Mouse (Mus musculus): ENCODE data around the gene Mical2. TPM values are rescaled to one million over a fixed set of nuclear protein-coding genes. Genes with fewer than 3 reads are reported as not detected.

Mical2 gene
- polyA plus RNA-seq, 1 experiment from 2014 or later, result 4.4 TPM

DNA sequence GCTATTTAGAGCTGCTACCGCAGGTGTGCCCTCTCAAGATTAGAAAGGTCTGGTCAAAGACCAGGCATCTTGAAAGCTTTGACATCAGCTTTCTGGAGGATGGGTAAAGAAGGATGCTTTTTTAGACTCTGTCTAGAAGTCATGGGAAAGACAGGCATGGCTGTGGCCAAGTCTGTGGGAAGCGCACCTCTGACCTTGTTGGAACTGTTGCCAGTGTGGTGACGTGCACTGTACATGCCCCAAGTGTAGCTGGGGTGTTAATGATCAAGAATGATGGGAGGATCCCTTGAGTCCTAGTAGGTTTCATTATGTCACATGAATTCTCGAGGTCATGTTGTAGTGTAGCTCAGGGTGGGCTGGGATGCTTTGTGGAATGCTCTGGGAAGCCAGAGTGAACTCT is 127.4 kb downstream of the Mical2 start:
- Histone ChIP-seq H3K36me3 (no peaks in the 10 kb centered on the region), H3K4me2 (no peak overlapping the region), H3K9ac (no peak overlapping the region), H3K4me1 (peaks cover 42% of the 10 kb centered on the region), H3K27ac (no peak overlapping the region), H3K27me3 (no peaks in the 10 kb centered on the region), H3K9me3 (no peaks in the 10 kb centered on the region), H3K4me3 (no peak overlapping the region)
- WGBS, result 55% methylated on average over 4 of the region's 4 CpGs
- no peak for ATAC-seq (ENCODE audit: insufficient number of reproducible peaks, low FRiP score, low TSS enrichment, low read depth)

DNA sequence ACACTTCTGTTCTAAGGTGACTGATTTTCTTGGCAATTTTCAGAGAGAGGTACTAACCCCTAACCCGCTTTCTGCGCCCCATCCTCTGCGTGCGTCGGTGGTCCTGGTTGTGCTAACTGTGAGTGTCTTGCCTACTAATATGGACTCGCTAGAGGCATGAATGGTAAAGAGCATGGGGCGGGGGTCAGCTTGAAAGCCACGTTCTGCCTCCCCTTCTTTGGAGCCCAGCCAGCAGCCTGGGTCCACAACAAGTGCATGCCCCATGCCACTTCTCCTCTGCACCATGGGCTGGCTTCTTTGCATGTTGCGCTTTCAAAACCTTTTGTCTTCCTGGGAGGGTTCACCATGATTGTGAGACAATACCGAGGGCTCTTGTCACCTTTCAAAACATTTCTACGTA is 128.3 kb downstream of the Mical2 start:
- no peak for ATAC-seq (ENCODE audit: insufficient number of reproducible peaks, low FRiP score, low TSS enrichment, low read depth)
- 78% methylated on average over 11 of the region's 11 CpGs for WGBS
- Histone ChIP-seq H3K36me3 (no peaks in the 10 kb centered on the region), H3K4me2 (no peak overlapping the region), H3K4me1 (peaks cover 42% of the 10 kb centered on the region), H3K4me3 (no peak overlapping the region), H3K9me3 (no peaks in the 10 kb centered on the region), H3K9ac (no peak overlapping the region), H3K27ac (no peak overlapping the region), H3K27me3 (no peaks in the 10 kb centered on the region)

- H3K4me3 ChIP-seq, result no peak overlapping the region
- 21% methylated on average over 7 of the region's 7 CpGs for WGBS
- no peak overlapping the region for H3K4me2 ChIP-seq
- H3K4me1 ChIP-seq, result peaks cover 42% of the 10 kb centered on the region
- no peaks in the 10 kb centered on the region for H3K9me3 ChIP-seq
- no peaks in the 10 kb centered on the region for H3K36me3 ChIP-seq
- no peak overlapping the region for H3K27ac ChIP-seq
- no peak overlapping the region for H3K9ac ChIP-seq
- ATAC-seq (ENCODE audit: insufficient number of reproducible peaks, low FRiP score, low TSS enrichment, low read depth), result no peak; the same call in 1 of the 2 replicates
- no peaks in the 10 kb centered on the region for H3K27me3 ChIP-seq
Observed at GRCm38 (mm10) chr7:112354503-112354951, 128.9 kb downstream of the Mical2 start.

- peaks cover 10% of the 10 kb centered on the region for H3K4me1 ChIP-seq
- H3K36me3 ChIP-seq, result no peaks in the 10 kb centered on the region
- no peaks in the 10 kb centered on the region for H3K9me3 ChIP-seq
- H3K27me3 ChIP-seq, result no peaks in the 10 kb centered on the region
- no peak overlapping the region for H3K4me2 ChIP-seq
- ATAC-seq (ENCODE audit: insufficient number of reproducible peaks, low FRiP score, low TSS enrichment, low read depth), result no peak
- 82% methylated on average over 3 of the region's 3 CpGs for WGBS
- H3K4me3 ChIP-seq, result no peak overlapping the region
- no peak overlapping the region for H3K9ac ChIP-seq
- H3K27ac ChIP-seq, result no peak overlapping the region
Observed at GRCm38 (mm10) chr7:112359594-112359993, 133.9 kb downstream of the Mical2 start.

- H3K27me3 ChIP-seq, result 0 out of 2 replicates have a peak, but pooled peaks cover 7% of the 10 kb centered on the region
- H3K4me3 ChIP-seq, result no peak overlapping the region
- ATAC-seq (ENCODE audit: insufficient number of reproducible peaks, low FRiP score, low TSS enrichment, low read depth), result no peak
- no peaks in the 10 kb centered on the region for H3K4me1 ChIP-seq
- H3K4me2 ChIP-seq, result no peak overlapping the region
- no peaks in the 10 kb centered on the region for H3K36me3 ChIP-seq
- no peak overlapping the region for H3K9ac ChIP-seq
- no peaks in the 10 kb centered on the region for H3K9me3 ChIP-seq
- H3K27ac ChIP-seq, result no peak overlapping the region
- WGBS, result 46% methylated on average over 7 of the region's 7 CpGs
Observed at GRCm38 (mm10) chr7:112362574-112363200, 137.0 kb downstream of the Mical2 start.

DNA sequence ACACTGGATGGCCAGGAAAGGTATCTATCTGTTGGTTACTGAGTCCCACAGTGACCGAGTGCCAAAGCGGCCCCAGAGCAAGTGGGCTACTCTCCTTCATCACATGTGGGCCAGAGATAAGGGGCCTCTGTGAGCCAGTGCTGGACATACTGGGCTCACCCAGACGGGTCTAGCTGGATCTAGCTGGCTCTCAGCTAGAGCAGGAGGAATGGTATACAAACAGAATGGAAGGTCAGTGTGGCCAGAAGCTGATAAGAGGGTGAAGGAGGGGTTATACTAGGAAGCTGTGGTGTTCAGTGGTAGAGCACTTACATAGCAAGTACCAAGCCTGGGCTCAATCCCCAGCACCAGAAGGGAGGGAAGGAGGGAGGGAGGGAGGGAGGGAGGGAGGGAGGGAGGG is 140.2 kb downstream of the Mical2 start:
- Histone ChIP-seq H3K27me3 (0 out of 2 replicates have a peak, but pooled peaks cover 7% of the 10 kb centered on the region), H3K9me3 (no peaks in the 10 kb centered on the region), H3K9ac (no peak overlapping the region), H3K4me1 (peaks cover 8% of the 10 kb centered on the region), H3K27ac (no peak overlapping the region), H3K36me3 (no peaks in the 10 kb centered on the region), H3K4me3 (no peak overlapping the region), H3K4me2 (no peak overlapping the region)
- no peak for ATAC-seq (ENCODE audit: insufficient number of reproducible peaks, low FRiP score, low TSS enrichment, low read depth)
- 80% methylated on average over 3 of the region's 3 CpGs for WGBS

GRCm38 (mm10) chr7:112369046-112369445 is 143.4 kb downstream of the Mical2 start:
- H3K9ac ChIP-seq, result no peak overlapping the region
- peaks cover 8% of the 10 kb centered on the region for H3K4me1 ChIP-seq
- 30% methylated on average over 2 of the region's 2 CpGs for WGBS
- no peak overlapping the region for H3K4me2 ChIP-seq
- H3K27me3 ChIP-seq, result 0 out of 2 replicates have a peak, but pooled peaks cover 7% of the 10 kb centered on the region
- H3K9me3 ChIP-seq, result no peaks in the 10 kb centered on the region
- ATAC-seq (ENCODE audit: insufficient number of reproducible peaks, low FRiP score, low TSS enrichment, low read depth), result peak; percentile 36; the same call in 1 of the 2 replicates
- H3K36me3 ChIP-seq, result no peaks in the 10 kb centered on the region
- 0 out of 2 replicates have a peak overlapping the region, but pooled peaks have one; percentile 11 for H3K27ac ChIP-seq
- no peak overlapping the region for H3K4me3 ChIP-seq

DNA sequence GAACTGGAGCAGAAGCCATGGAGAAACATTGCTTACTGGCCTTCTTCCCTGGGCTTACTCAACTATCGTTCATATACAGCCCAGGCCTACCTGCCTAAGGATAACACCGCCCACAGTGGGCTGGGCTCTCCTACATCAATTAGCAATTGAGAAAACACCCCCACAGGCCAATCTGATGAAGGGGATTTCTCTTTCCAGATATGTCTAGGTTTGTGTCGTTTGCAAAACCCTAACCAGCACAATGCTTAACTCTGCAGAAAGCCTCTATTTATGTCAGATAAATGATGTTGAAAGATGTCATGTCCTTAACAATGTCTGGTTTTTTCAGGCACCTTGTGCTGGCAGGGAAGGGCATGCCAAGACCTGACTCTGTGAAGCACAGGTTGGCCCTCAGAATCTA is 144.3 kb downstream of the Mical2 start:
- Histone ChIP-seq H3K4me1 (peaks cover 9% of the 10 kb centered on the region), H3K4me2 (no peak overlapping the region), H3K36me3 (no peaks in the 10 kb centered on the region), H3K9me3 (no peaks in the 10 kb centered on the region), H3K27ac (no peak overlapping the region), H3K4me3 (no peak overlapping the region), H3K27me3 (0 out of 2 replicates have a peak, but pooled peaks cover 7% of the 10 kb centered on the region), H3K9ac (no peak overlapping the region)
- no peak for ATAC-seq (ENCODE audit: insufficient number of reproducible peaks, low FRiP score, low TSS enrichment, low read depth)
- 75% methylated on average over 3 of the region's 3 CpGs for WGBS

DNA sequence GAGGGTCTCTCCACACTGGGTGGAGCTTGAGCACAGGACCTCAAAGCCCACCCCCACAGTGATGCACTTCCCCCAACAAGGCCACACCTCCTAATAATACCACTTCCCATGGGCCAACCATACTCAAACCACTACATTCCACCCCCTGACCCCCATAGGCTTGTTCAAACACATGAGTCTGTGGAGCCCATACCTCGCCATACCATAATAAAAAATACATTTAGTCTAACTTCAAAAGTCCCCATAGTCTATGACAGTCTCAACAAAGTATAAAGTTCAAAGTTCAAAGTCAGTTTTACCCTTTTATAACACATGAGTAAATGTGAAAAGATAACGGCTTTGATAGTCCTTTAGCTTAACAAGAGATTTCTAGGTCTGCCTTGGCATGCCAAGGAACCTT is 145.7 kb downstream of the Mical2 start:
- no peak overlapping the region for H3K4me3 ChIP-seq
- H3K36me3 ChIP-seq, result no peaks in the 10 kb centered on the region
- no peak overlapping the region for H3K9ac ChIP-seq
- no peak for ATAC-seq (ENCODE audit: insufficient number of reproducible peaks, low FRiP score, low TSS enrichment, low read depth)
- H3K9me3 ChIP-seq, result no peaks in the 10 kb centered on the region
- WGBS, result 72% methylated on average over 2 of the region's 2 CpGs
- no peak overlapping the region for H3K27ac ChIP-seq
- 0 out of 2 replicates have a peak, but pooled peaks cover 6% of the 10 kb centered on the region for H3K27me3 ChIP-seq
- H3K4me2 ChIP-seq, result no peak overlapping the region
- peaks cover 20% of the 10 kb centered on the region for H3K4me1 ChIP-seq

DNA sequence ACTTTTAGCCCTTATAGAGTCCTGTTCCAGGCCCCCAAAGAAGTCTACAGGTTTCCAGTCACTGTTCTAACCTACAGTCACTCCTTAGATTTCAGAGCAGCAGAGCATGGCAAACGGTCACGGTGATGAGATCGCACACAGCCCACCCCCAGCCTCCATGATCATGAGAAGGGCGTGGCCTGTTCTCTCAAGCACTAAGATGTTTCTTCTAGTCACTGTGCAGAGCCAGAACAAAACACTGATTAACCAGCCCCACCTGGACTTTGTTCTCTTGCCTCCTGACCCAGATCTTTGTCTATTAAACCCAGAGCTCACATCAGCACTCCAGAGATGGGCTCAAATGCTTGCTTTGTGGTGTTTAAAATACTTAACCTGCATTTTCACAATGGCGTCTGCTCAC is 148.4 kb downstream of the Mical2 start:
- no peak overlapping the region for H3K4me2 ChIP-seq
- H3K9me3 ChIP-seq, result no peaks in the 10 kb centered on the region
- no peaks in the 10 kb centered on the region for H3K36me3 ChIP-seq
- H3K4me3 ChIP-seq, result no peak overlapping the region
- WGBS, result 89% methylated on average over 5 of the region's 5 CpGs
- no peak overlapping the region for H3K9ac ChIP-seq
- no peak for ATAC-seq (ENCODE audit: insufficient number of reproducible peaks, low FRiP score, low TSS enrichment, low read depth)
- peaks cover 20% of the 10 kb centered on the region; the same call in 1 of the 2 replicates for H3K4me1 ChIP-seq
- H3K27ac ChIP-seq, result no peak overlapping the region
- H3K27me3 ChIP-seq, result no peaks in the 10 kb centered on the region

GRCm38 (mm10) chr7:112375062-112375461 is 149.4 kb downstream of the Mical2 start:
- WGBS, result 49% methylated on average over 9 of the region's 9 CpGs
- ATAC-seq (ENCODE audit: insufficient number of reproducible peaks, low FRiP score, low TSS enrichment, low read depth), result no peak

DNA sequence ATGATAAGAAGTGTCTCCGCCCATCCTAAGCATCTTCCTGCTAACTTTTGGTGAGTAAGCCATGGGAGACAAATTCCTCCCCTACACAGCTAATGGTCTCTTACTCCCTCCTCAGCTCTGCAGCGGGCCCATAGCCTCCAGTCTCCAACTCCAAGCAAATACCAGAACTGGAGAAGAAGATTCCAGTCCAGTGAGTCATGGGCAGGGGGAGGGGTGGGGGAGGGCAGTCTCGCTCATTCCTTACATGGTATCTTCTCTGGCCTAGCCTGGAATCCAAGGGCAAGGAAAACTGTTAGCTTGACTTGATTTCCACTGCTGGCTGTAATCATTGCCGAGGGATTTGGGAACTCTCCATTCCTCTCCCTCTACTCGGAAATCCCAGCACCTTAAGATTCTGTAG is 150.2 kb downstream of the Mical2 start:
- WGBS, result 41% methylated on average over 5 of the region's 5 CpGs
- ATAC-seq (ENCODE audit: insufficient number of reproducible peaks, low FRiP score, low TSS enrichment, low read depth), result peak; percentile 27; the same call in 1 of the 2 replicates
- Histone ChIP-seq H3K9me3 (no peaks in the 10 kb centered on the region), H3K27me3 (no peaks in the 10 kb centered on the region), H3K4me2 (no peak overlapping the region), H3K9ac (no peak overlapping the region), H3K36me3 (no peaks in the 10 kb centered on the region), H3K4me1 (peaks cover 15% of the 10 kb centered on the region; the same call in 1 of the 2 replicates), H3K27ac (no peak overlapping the region), H3K4me3 (no peak overlapping the region)

More at GRCm38 (mm10) chr7:112375062-112375461, 149.4 kb downstream of the Mical2 start:
- Histone ChIP-seq H3K4me3 (no peak overlapping the region), H3K9ac (no peak overlapping the region), H3K9me3 (no peaks in the 10 kb centered on the region), H3K4me2 (no peak overlapping the region), H3K27ac (no peak overlapping the region), H3K27me3 (no peaks in the 10 kb centered on the region), H3K4me1 (peaks cover 15% of the 10 kb centered on the region; the same call in 1 of the 2 replicates), H3K36me3 (no peaks in the 10 kb centered on the region)

Data from limb, embryonic 15.5 days (tissue).